22 mouse cellular contexts compared by ENCODE assay signal in the genomic region with DNA sequence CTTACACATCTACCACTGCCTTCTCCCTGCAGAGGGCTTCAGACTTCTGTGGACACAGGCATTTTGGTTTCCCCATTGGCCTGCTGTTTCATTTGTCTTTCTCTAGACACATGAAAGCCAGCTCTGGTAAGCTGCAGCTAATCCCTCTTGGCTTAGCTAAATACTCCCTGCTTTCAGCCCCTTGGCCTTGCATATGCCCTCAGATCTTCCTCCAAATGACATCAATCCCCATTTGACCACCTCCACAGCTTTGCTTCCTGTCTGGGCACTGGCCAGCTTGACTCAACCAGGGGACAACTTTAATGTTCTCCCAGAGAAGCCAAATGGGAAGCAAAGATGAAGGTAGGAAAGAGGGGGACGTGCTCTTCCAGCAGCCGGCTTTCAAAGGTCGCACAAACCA. TPM values are rescaled to one million over a fixed set of nuclear protein-coding genes. Genes with fewer than 3 reads are reported as not detected.
DNase-seq lines count a peak whose midpoint lies in the region; ATAC-seq and TF ChIP-seq lines count a peak whose summit lies in the region.
"Had no signal": no experiment of that assay in that cellular context is flagged by ENCODE, and none has a peak within 500 bp of the region (broad histone marks: within the 10 kb centered on the region; RNA-seq: fewer than 3 reads in every experiment).

No protein-coding gene starts in this region.

- H3K9ac ChIP-seq in forebrain, embryonic 14.5 days (ENCODE audit: low read length), result no peak overlapping the region
- H3K9ac ChIP-seq in forebrain, postnatal 0 days, result no peak overlapping the region
- H3K9ac ChIP-seq in midbrain, embryonic 14.5 days (replicated peaks; ENCODE audit: low read length), result no peak overlapping the region
- H3K9ac ChIP-seq in midbrain, embryonic 16.5 days (ENCODE audit: low read depth, low read length), result no peak overlapping the region
- H3K9ac ChIP-seq: embryonic facial prominence, embryonic 13.5 days; forebrain, embryonic 12.5 days; heart, embryonic 15.5 days; hindbrain, embryonic 15.5 days; intestine, embryonic 15.5 days; liver, embryonic 15.5 days; lung, embryonic 15.5 days had no signal

- ATAC-seq in forebrain, embryonic 14.5 days, result no peak
- ATAC-seq in forebrain, postnatal 0 days, result no peak
- ATAC-seq in midbrain, embryonic 14.5 days (ENCODE audit: low FRiP score, low TSS enrichment), result no peak
- ATAC-seq in midbrain, embryonic 16.5 days, result no peak
- ATAC-seq: intestine, embryonic 15.5 days had no signal

- 84% methylated on average over 3 of the region's 3 CpGs for WGBS in forebrain, embryonic 14.5 days
- WGBS in forebrain, postnatal 0 days, result 72% methylated on average over 3 of the region's 3 CpGs
- 82% methylated on average over 3 of the region's 3 CpGs for WGBS in midbrain, embryonic 14.5 days
- WGBS in midbrain, embryonic 16.5 days, result 79% methylated on average over 3 of the region's 3 CpGs
- 79% methylated on average over 3 of the region's 3 CpGs for WGBS in thymus, adult 2 months

- no peak overlapping the region for H3K4me3 ChIP-seq in forebrain, embryonic 14.5 days (ENCODE audit: low read depth, low read length)
- H3K4me3 ChIP-seq in forebrain, postnatal 0 days (ENCODE audit: low read depth, low read length), result no peak overlapping the region
- H3K4me3 ChIP-seq in midbrain, embryonic 14.5 days (replicated peaks; ENCODE audit: low read depth, low read length), result no peak overlapping the region
- H3K4me3 ChIP-seq in midbrain, embryonic 16.5 days (ENCODE audit: low read depth, low read length), result no peak overlapping the region
- no peak overlapping the region for H3K4me3 ChIP-seq in thymus, adult 2 months (ENCODE audit: control insufficient read depth, insufficient read depth, low read length)
- H3K4me3 ChIP-seq: embryonic facial prominence, embryonic 13.5 days; erythroblast, embryonic 14.5 days; forebrain, embryonic 12.5 days; gastrocnemius, adult 2 months; heart, embryonic 15.5 days; hindbrain, embryonic 15.5 days; intestine, embryonic 15.5 days; limb, embryonic 10.5 days; liver, embryonic 15.5 days; lung, embryonic 15.5 days had no signal

- H3K36me3 ChIP-seq in forebrain, embryonic 14.5 days (ENCODE audit: control insufficient read depth, insufficient read depth, low read length), result no peaks in the 10 kb centered on the region
- H3K36me3 ChIP-seq in forebrain, postnatal 0 days (ENCODE audit: insufficient read depth), result no peaks in the 10 kb centered on the region
- no peaks in the 10 kb centered on the region for H3K36me3 ChIP-seq in midbrain, embryonic 14.5 days (ENCODE audit: control insufficient read depth, insufficient read depth, low read length)
- H3K36me3 ChIP-seq in midbrain, embryonic 16.5 days (ENCODE audit: control insufficient read depth, insufficient read depth, low read length), result no peaks in the 10 kb centered on the region
- H3K36me3 ChIP-seq in thymus, adult 2 months (ENCODE audit: control insufficient read depth, insufficient read depth, low read length), result no peaks in the 10 kb centered on the region
- H3K36me3 ChIP-seq: embryonic facial prominence, embryonic 13.5 days; forebrain, embryonic 12.5 days; heart, embryonic 15.5 days; hindbrain, embryonic 15.5 days; intestine, embryonic 15.5 days; limb, embryonic 10.5 days; liver, embryonic 15.5 days; lung, embryonic 15.5 days had no signal

- no peaks in the 10 kb centered on the region for H3K4me1 ChIP-seq in forebrain, embryonic 14.5 days (ENCODE audit: control insufficient read depth, insufficient read depth, low read length)
- H3K4me1 ChIP-seq in forebrain, postnatal 0 days (ENCODE audit: insufficient read depth), result no peaks in the 10 kb centered on the region
- H3K4me1 ChIP-seq in midbrain, embryonic 14.5 days (ENCODE audit: control insufficient read depth, insufficient read depth, low read length), result no peaks in the 10 kb centered on the region
- H3K4me1 ChIP-seq in midbrain, embryonic 16.5 days (ENCODE audit: control insufficient read depth, insufficient read depth, low read length), result peaks cover 2% of the 10 kb centered on the region; the same call in 1 of the 2 replicates
- no peaks in the 10 kb centered on the region for H3K4me1 ChIP-seq in thymus, adult 2 months (replicated peaks; ENCODE audit: control insufficient read depth, insufficient read depth, low read length)
- H3K4me1 ChIP-seq: embryonic facial prominence, embryonic 13.5 days; heart, embryonic 15.5 days; hindbrain, embryonic 15.5 days; intestine, embryonic 15.5 days; limb, embryonic 10.5 days; liver, embryonic 15.5 days; lung, embryonic 15.5 days had no signal

- no peak overlapping the region for H3K4me2 ChIP-seq in forebrain, embryonic 14.5 days (ENCODE audit: low read length)
- no peak overlapping the region for H3K4me2 ChIP-seq in forebrain, postnatal 0 days (ENCODE audit: low read depth)
- H3K4me2 ChIP-seq in midbrain, embryonic 14.5 days (ENCODE audit: low read length), result no peak overlapping the region
- no peak overlapping the region for H3K4me2 ChIP-seq in midbrain, embryonic 16.5 days (ENCODE audit: low read length)
- H3K4me2 ChIP-seq: embryonic facial prominence, embryonic 13.5 days; forebrain, embryonic 12.5 days; heart, embryonic 15.5 days; hindbrain, embryonic 15.5 days; intestine, embryonic 15.5 days; liver, embryonic 15.5 days; lung, embryonic 15.5 days had no signal

- no peak for TF ChIP-seq POLR2A in thymus, adult 2 months (IDR thresholded peaks at IDR 0.05; ENCODE audit: control insufficient read depth, extremely low read depth, insufficient read depth, low read length, poor library complexity)

- H3K9me3 ChIP-seq in forebrain, embryonic 14.5 days (replicated peaks; ENCODE audit: control insufficient read depth, low read length), result no peaks in the 10 kb centered on the region
- no peaks in the 10 kb centered on the region for H3K9me3 ChIP-seq in forebrain, postnatal 0 days (ENCODE audit: low read length)
- no peaks in the 10 kb centered on the region for H3K9me3 ChIP-seq in midbrain, embryonic 14.5 days (ENCODE audit: control insufficient read depth, low read length)
- H3K9me3 ChIP-seq in midbrain, embryonic 16.5 days (replicated peaks; ENCODE audit: control insufficient read depth, low read length, poor library complexity, severe bottlenecking), result no peaks in the 10 kb centered on the region
- H3K9me3 ChIP-seq: embryonic facial prominence, embryonic 13.5 days; forebrain, embryonic 12.5 days; heart, embryonic 15.5 days; hindbrain, embryonic 15.5 days; intestine, embryonic 15.5 days; limb, embryonic 10.5 days; liver, embryonic 15.5 days; lung, embryonic 15.5 days had no signal

- TF ChIP-seq CTCF in forebrain, postnatal 0 days (IDR thresholded peaks at IDR 0.05; ENCODE audit: low read depth), result no peak
- no peak for TF ChIP-seq CTCF in thymus, adult 2 months (IDR thresholded peaks at IDR 0.05; ENCODE audit: borderline replicate concordance, control insufficient read depth, extremely low read depth, insufficient read depth, low read length, poor library complexity)

- peaks cover 48% of the 10 kb centered on the region for H3K27me3 ChIP-seq in forebrain, embryonic 14.5 days (replicated peaks; ENCODE audit: control insufficient read depth, insufficient read depth, low read length)
- H3K27me3 ChIP-seq in forebrain, postnatal 0 days (ENCODE audit: insufficient read depth, low read length), result peaks cover 11% of the 10 kb centered on the region; the same call in 1 of the 2 replicates
- H3K27me3 ChIP-seq in midbrain, embryonic 14.5 days (ENCODE audit: control insufficient read depth, insufficient read depth, low read length), result peaks cover 6% of the 10 kb centered on the region; the same call in 1 of the 2 replicates
- no peaks in the 10 kb centered on the region; the same call in 1 of the 2 replicates for H3K27me3 ChIP-seq in midbrain, embryonic 16.5 days (ENCODE audit: control insufficient read depth, insufficient read depth, low read depth, low read length)
- H3K27me3 ChIP-seq in thymus, adult 2 months (ENCODE audit: control insufficient read depth, insufficient read depth, low read length), result no peaks in the 10 kb centered on the region
- H3K27me3 ChIP-seq: embryonic facial prominence, embryonic 13.5 days; intestine, embryonic 15.5 days; liver, embryonic 15.5 days; lung, embryonic 15.5 days had no signal

- peak; percentile 12 for DNase-seq in forebrain, embryonic 14.5 days (ENCODE audit: low spot score)
- DNase-seq in forebrain, postnatal 0 days, result no peak
- peak; percentile 41 for DNase-seq in midbrain, embryonic 14.5 days
- peak; percentile 15 for DNase-seq in adrenal gland, postnatal 25 days
- no peak for DNase-seq in thymus, adult 2 months
- no peak for DNase-seq in layer of hippocampus, postnatal 10 days (ENCODE audit: low spot score in 2 of 2)
- DNase-seq: cerebellum, adult 18-20 months; cerebellum, postnatal 14 days; gastrocnemius, adult 2 months; heart, postnatal 36 days; liver; lung, postnatal 36 days had no signal

- H3K27ac ChIP-seq in forebrain, embryonic 14.5 days (ENCODE audit: low read depth, low read length), result no peak overlapping the region
- no peak overlapping the region for H3K27ac ChIP-seq in forebrain, postnatal 0 days (ENCODE audit: low read depth, low read length)
- H3K27ac ChIP-seq in midbrain, embryonic 14.5 days (replicated peaks; ENCODE audit: low read depth, low read length), result no peak overlapping the region
- no peak overlapping the region for H3K27ac ChIP-seq in midbrain, embryonic 16.5 days (ENCODE audit: low read length)
- H3K27ac ChIP-seq in thymus, adult 2 months (ENCODE audit: control insufficient read depth, insufficient read depth, low read length), result no peak overlapping the region
- H3K27ac ChIP-seq: embryonic facial prominence, embryonic 13.5 days; forebrain, embryonic 12.5 days; gastrocnemius, adult 2 months; heart, embryonic 15.5 days; hindbrain, embryonic 15.5 days; intestine, embryonic 15.5 days; limb, embryonic 10.5 days; liver, embryonic 15.5 days; lung, embryonic 15.5 days had no signal

RNA-seq across cellular contexts. Expression of a gene that starts 15.1 kb away (rescaled TPM):
- polyA plus RNA-seq in forebrain, embryonic 14.5 days (2014; fragmentation: Nextera tagmentation; extraction: Ambion mirVana), result 6.1 and 8.4 TPM in 2 replicates
- 11.6 and 20.2 TPM in 2 replicates for total RNA-seq in forebrain, postnatal 0 days (2014; rRNA removed)
- polyA plus RNA-seq in forebrain, postnatal 0 days (2015; fragmentation: Nextera tagmentation; extraction: Ambion mirVana), result 5.8 and 8.3 TPM in 2 replicates
- 5.8 and 8.0 TPM in 2 replicates for polyA plus RNA-seq in midbrain, embryonic 14.5 days (2014; fragmentation: Nextera tagmentation; extraction: Ambion mirVana)
- 7.7 and 9.0 TPM in 2 replicates for polyA plus RNA-seq in midbrain, embryonic 16.5 days (2015; fragmentation: Nextera tagmentation; extraction: Ambion mirVana)
- total RNA-seq in adrenal gland, postnatal 25 days (2021), result 2.9 and 5.9 TPM in 2 replicates
- polyA plus RNA-seq in thymus, adult 2 months (2012; rRNA removed), result 0.54 TPM in 2 replicates
- total RNA-seq in layer of hippocampus, postnatal 10 days (2021), result 10 to 100 TPM; 11.6 to 13.4 TPM

Comparison
In these comparisons a context has a peak if more than half of its experiments do, and no peak if none do; other contexts are left out.
1. DNase-seq: peak in forebrain, embryonic 14.5 days (single experiment), midbrain, embryonic 14.5 days (single experiment) and adrenal gland, postnatal 25 days (single experiment); none in forebrain, postnatal 0 days (single experiment), thymus, adult 2 months (single experiment) and layer of hippocampus, postnatal 10 days (0 of 2).